Mouse (Mus musculus) left cerebral cortex, postnatal 25 days (tissue): Measurements from ENCODE around the gene Gm48551. TPM values are rescaled to one million over a fixed set of nuclear protein-coding genes. Genes with fewer than 3 reads are reported as not detected.

ENCODE experiments used
- DNase-seq, 2 experiments: peaks; one replicate each; pipeline ENCODE4 v3.0.0; 2022; ENCODE audit warnings: low spot score in 2 of 2, mixed read lengths in 1 of 2
- intact Hi-C: fragments of 180-260 bp; cut with DNase I; formaldehyde crosslinking; loops from one replicate; pipeline ENCODE4 v1.15.1; 2025
- total RNA-seq, 2 experiments: library from RNA; stranded (reverse); gene quantifications; 2 replicates each; pipeline ENCODE4 v1.2.3; 2021

The Gm48551 gene
- total RNA-seq, 2 experiments from 2014 or later = 3.5 to 4.2 TPM

GRCm38 (mm10) chr10:81400371-81401204, 16.3 kb downstream of the Gm48551 start:
- intact Hi-C loops = no loop called here
- DNase-seq = no peak

GRCm38 (mm10) chr10:81401205-81401520, 16.9 kb downstream of the Gm48551 start:
- intact Hi-C loops = no loop called here
- DNase-seq = peak in 1 of 2 experiments; percentile 60

- peak; percentile 58 to 63 for DNase-seq
- intact Hi-C loops = no loop called here
These were observed 17.4 kb downstream of the Gm48551 start for GRCm38 (mm10) chr10:81401521-81402226.

GRCm38 (mm10) chr10:81402227-81402765, 18.0 kb downstream of the Gm48551 start:
- intact Hi-C loops = no loop called here

DNA sequence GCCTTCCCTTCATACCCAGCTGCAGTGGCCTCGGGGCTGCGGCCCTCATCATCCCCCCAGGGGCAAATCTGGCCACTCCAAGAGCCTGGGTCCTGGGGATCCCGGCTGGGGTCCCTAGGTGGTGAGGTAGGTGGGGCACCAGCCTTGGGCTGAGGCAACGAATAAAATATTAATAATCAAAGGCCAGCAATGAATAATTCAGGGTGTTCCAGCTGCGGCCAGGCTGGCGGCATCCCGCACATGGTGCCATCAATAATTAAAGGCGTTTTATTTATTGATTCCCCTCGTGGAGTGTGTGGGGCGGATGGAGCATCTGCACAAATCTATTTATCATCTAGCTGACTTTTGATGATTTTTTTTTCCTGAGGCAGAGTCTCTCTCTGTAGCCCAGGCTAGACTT, 19.2 kb downstream of the Gm48551 start:
- no peak for DNase-seq
- intact Hi-C loops = no loop called here

More at GRCm38 (mm10) chr10:81402227-81402765, 18.0 kb downstream of the Gm48551 start:
- DNase-seq = no peak

GRCm38 (mm10) chr10:81404082-81404481, 19.8 kb downstream of the Gm48551 start:
- intact Hi-C loops = no loop called here
- no peak for DNase-seq

DNA sequence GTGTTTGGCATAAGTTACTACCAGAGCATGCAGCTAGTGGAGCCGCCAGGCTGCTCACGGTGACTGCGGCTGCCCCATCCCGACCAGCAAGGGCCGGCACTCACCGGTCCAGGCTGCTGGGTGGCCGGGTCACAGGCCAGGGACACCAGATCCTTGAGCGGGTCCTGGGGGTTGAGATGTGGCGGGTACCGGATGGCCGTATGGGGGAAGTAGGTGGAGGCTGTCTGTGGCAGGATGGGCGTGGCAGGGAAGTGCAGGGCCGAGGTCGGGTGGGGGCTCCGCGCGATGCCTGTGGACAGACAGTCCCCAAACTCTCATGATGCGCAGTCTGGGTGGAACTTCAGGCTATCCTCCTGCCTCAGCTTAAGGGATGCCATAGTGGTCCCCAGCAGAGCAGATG, 20.5 kb downstream of the Gm48551 start:
- DNase-seq = no peak
- intact Hi-C loops = no loop called here

- intact Hi-C loops = no loop called here
- DNase-seq = no peak
These were observed 21.4 kb downstream of the Gm48551 start for GRCm38 (mm10) chr10:81405588-81406201.

- intact Hi-C loops = no loop called here
- no peak for DNase-seq
These were observed 22.5 kb downstream of the Gm48551 start for GRCm38 (mm10) chr10:81406504-81407440.

GRCm38 (mm10) chr10:81407539-81408423, 23.5 kb downstream of the Gm48551 start:
- intact Hi-C loops = loop anchor here (2.0 kb wide), 1 partner anchor 23 kb away; no protein-coding TSS in a partner anchor
- peak; percentile 75 to 90 for DNase-seq

GRCm38 (mm10) chr10:81408424-81408729, 24.1 kb downstream of the Gm48551 start:
- no peak for DNase-seq
- intact Hi-C loops = loop anchor here (2.0 kb wide), 1 partner anchor 22 kb away; no protein-coding TSS in a partner anchor

DNA sequence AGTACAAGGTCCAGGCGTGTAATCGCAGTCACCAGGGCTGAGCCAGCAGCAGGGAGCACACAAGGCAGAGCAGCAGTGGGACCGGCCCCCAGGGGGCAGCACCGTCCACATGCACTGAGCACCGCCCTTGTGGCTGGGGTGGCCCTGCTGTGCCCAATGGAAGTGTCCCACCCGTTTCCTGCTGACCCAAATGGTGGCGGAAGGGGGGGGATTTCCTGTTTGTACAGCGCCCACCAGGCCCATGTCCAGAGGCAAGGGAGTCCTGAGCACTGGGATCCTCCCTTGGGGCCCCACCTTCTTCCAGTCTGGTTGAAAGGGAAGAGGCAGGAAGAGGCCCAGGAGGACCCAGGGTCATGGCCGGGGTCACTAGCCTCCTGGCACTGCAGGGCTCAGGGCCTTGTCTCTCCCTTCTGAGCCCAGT, 24.6 kb downstream of the Gm48551 start:
- peak in 1 of 2 experiments; percentile 58 for DNase-seq
- intact Hi-C loops = loop anchor here (2.0 kb wide), 1 partner anchor 22 kb away; no protein-coding TSS in a partner anchor

GRCm38 (mm10) chr10:81409330-81409729, 25.1 kb downstream of the Gm48551 start:
- no peak for DNase-seq
- intact Hi-C loops = loop anchor here (2.0 kb wide), 1 partner anchor 21 kb away; no protein-coding TSS in a partner anchor

- DNase-seq = no peak
- intact Hi-C loops = no loop called here
These were observed 26.1 kb downstream of the Gm48551 start for GRCm38 (mm10) chr10:81410350-81410749.

DNA sequence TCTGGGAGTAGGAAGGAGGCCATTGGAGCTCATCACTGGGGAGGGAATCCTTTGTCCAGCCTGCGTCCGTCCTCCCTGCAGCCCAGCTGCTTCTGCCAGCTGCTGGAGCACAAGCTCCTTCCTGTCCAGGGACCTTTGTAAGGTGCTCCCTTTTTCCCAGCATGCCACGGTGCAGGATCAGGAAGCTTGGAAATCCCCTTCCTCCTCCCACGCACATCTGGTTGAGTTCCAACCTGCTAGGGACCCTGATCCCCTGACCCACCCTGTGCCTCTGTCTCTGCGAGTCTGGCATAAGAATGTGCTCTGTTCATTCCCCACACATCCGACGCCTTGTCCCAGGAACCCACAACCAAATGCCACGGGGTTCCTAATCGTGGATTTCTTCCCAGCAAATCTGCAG, 26.7 kb downstream of the Gm48551 start:
- intact Hi-C loops = no loop called here
- DNase-seq = no peak

GRCm38 (mm10) chr10:81411471-81412400, 27.5 kb downstream of the Gm48551 start:
- DNase-seq = peak; percentile 59 to 81
- intact Hi-C loops = no loop called here
